Mouse (Mus musculus): ENCODE results near the gene Mettl26.

Mettl26 gene

DNA sequence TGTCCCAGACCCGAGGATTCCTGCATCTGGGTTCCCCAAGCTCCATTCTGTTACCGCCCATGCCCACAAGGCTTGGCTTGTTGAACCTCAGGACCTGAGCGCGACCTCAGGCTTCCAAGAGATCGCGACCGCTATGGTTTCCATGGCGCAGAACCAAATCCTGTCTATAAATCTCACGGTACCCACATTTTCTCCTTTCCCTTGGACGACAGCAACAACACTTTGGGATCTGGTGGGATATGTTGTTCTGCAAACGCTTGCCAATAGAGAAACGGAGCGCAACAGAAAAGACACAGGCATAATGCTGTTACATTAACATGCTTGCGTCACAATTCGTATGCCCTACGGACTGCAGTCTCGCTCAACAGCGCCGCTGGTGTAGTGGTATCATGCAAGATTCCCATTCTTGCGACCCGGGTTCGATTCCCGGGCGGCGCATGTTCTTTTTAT is at the start of gene Mettl26:
Gene Mettl26, plus strand, starts transcription at position 354 of the 450 bp plus-strand sequence.
- in situ Hi-C loops (cut with MseI, MboI), result no loop called here

DNA sequence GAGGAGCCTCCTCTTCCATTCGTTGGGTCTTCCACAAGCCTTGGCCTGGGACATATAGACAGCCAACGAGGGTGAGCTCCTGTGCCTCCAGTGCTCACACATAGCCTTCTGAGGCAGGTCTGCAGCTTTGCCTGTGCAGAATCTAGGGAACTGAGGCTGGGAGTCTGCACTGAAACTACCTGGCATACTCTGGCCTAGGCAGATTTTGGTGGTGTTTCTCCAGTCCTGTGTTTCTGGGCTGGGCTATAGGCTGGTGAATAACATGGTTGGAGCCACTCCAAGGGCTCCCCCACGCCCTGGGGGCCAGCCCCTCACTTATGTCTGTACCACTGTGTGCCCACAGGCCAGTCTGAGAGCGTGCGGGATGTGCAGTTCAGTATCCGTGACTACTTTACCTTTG is 49.6 kb upstream of the Mettl26 start:
- in situ Hi-C loops (cut with MseI, MboI), result no loop called here

DNA sequence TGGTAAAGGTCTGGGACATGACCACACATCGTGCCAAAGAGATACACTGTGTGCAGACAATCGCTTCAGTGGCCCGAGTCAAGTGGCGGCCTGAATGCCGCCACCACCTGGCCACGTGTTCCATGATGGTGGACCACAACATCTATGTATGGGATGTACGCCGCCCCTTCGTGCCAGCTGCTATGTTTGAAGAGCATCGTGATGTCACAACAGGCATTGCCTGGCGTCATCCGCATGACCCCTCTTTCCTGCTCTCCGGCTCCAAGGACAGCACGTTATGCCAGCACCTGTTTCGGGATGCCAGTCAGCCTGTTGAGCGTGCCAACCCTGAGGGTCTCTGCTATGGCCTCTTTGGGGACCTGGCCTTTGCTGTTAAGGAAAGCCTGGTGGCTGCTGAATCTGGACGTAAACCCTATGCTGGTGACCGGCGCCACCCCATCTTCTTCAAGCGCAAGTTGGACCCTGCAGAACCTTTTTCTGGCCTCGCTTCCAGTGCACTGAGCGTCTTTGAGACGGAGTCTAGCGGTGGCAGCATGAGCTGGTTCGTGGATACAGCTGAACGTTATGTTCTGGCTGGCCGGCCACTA is 48.8 kb upstream of the Mettl26 start:
- in situ Hi-C loops (cut with MseI, MboI), result no loop called here

DNA sequence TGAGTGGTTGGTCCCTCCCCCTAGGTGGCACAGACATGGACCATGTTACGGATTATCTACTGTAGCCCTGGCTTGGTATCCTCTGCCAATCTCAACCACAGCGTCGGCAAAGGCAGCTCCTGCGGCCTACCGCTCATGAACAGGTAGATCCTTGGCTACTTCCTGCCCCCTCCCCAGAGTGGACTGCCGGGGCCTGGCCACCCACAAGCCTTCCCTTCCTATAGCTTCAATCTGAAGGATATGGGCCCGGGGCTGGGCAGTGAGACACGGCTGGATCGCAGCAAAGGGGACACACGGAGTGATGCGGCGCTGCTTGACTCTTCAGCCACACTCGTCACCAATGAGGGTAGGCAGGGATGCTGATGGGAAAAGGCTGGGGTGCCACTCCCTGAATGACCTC is 47.9 kb upstream of the Mettl26 start:
- in situ Hi-C loops (cut with MseI, MboI), result no loop called here

DNA sequence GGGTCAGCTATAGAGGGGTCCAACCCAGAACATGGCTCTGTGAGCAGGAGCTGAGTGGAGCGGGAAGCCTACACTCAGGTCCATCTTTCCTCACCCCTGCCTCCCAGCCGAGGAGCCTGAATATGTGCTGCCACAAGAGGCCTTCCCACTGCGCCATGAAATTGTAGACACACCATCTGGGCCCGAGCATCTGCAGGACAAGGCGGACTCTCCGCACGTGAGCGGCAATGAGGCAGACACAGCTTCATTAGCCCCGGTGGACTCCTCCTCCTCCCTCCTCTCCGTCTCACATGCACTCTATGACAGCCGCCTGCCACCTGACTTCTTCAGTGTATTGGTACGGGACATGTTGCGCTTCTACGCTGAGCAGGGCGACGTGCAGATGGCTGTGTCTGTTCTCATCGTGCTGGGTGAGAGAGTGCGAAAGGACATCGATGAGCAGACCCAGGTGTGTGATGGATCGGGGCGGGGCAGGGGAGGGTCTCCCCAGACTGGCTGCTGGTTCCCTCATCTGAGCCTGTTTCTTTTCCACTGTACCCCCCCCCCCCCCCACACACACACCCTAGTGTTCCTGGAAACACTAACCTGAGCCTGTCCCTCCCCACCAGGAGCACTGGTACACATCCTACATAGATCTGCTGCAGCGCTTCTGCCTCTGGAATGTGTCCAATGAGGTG is 47.2 kb upstream of the Mettl26 start:
- in situ Hi-C loops (cut with MseI, MboI), result no loop called here

DNA sequence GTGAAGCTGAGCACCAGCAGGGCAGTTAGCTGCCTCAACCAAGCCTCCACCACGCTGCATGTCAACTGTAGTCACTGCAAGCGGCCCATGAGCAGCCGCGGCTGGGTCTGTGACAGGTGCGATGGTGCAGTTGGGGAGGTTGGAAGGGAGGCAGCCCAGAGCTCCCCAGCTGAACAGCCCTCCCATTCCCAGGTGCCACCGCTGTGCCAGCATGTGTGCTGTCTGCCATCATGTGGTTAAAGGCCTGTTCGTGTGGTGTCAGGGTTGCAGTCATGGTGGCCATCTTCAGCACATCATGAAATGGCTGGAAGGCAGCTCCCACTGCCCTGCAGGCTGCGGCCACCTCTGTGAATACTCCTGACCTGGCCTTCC is 46.7 kb upstream of the Mettl26 start:
- in situ Hi-C loops (cut with MseI, MboI), result no loop called here

DNA sequence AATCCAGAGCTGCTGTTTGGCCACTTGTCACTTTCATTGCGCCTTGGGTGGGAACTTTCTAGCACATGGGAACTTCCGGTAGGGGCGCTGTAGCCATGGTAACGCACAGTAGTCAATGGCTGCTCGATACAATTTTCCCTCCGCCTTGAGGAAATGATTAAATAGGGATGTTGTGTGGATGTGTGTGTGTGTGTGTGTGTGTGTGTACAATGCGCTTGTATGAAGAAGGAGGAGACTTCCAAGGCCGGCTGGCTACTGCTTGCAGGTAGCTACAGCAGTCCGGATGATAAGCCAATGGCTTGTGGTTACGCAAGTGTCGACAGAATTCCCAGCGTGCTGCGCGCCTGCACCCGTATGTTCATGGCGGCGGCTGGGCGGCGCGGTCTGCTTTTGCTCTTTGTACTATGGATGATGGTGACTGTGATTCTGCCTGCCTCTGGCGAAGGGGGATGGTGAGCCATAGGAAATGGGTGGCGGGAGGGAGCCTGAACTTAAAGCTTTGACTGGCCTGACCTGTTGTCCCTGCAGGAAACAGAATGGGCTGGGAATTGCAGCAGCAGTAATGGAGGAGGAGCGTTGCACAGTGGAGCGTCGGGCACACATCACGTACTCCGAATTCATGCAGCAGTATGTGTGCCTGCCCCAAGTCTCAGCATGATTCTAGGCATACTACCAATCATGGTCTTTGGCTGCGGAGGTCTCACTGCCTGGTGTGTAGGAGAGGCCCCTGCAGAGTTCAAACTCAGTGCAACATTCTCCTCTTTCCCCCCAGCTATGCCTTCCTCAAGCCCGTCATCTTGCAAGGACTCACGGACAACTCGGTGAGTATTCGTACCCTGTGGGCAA is 45.9 kb upstream of the Mettl26 start, which contains the start of gene Jmjd8:
Gene Jmjd8, plus strand, starts transcription at position 156 of the 846 bp plus-strand sequence.
- in situ Hi-C loops (cut with MseI, MboI), result no loop called here

DNA sequence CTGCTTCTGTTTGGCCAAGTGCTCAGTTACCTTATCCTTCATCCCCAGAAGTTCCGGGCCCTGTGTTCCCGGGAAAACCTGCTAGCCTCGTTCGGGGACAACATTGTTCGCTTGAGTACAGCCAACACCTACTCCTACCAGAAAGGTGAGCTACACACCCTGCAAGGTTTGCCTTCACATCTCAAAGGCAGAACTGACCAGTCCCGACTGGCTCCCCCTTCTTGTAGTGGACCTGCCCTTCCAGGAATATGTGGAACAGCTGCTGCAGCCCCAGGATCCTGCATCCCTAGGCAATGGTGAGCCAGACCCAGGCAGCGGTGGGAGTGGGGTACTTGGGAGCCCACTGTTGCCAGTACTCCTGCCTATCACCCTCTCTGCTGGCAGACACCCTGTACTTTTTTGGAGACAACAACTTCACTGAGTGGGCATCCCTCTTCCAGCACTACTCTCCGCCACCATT is 45.3 kb upstream of the Mettl26 start:
- in situ Hi-C loops (cut with MseI, MboI), result no loop called here

DNA sequence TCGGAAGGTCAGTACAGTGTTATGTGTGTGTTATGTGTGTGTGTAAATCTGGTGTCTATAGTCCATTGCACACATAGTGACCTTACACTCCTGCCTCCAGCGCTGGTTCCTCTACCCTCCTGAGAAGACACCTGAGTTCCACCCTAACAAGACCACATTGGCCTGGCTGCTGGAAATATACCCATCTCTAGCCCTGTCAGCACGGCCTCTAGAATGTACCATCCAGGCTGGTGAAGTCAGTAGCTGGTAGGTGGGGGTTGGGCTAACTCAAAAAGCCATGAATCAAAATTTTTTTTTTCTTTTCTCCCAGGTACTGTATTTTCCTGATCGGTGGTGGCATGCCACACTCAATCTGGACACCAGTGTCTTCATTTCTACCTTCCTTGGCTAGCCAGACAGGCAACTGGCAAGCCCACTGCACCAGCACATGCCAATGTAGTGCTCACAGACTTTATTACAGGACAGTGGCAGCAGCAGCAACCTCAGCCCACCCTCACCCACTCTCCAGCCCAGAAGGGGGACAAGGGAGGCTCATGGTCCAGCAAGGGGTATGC is 44.6 kb upstream of the Mettl26 start:
- in situ Hi-C loops (cut with MseI, MboI), result no loop called here

DNA sequence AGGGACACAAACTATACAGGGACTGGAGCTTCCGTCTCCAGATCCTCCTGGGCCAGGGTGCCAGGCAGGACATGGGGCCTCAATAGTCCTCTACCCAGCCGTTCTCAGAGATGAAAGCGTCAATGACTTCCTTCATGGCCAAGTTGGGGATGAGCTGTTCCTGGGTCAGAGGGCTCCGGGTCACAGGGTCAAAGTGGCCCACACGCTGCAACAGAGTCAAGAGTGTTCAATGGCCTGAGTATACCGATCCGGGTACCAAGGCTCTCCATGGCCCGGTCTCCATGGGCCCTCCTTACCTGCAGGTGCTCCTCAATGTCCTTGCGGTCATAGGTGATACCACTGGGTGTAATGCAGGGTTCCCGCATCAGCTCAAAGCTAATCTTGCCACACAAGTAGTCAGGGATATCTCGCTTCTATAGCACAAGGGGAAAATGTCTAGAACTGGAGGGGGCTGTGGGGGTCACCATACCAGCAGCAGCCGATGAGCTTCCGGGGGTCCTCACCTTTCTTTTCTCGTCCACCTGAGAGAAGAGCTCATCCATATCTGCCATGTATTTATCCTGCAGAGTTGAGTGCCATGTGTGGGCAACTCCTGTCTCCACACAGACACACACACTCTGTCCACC is 44.0 kb upstream of the Mettl26 start:
- in situ Hi-C loops (cut with MseI, MboI), result no loop called here

DNA sequence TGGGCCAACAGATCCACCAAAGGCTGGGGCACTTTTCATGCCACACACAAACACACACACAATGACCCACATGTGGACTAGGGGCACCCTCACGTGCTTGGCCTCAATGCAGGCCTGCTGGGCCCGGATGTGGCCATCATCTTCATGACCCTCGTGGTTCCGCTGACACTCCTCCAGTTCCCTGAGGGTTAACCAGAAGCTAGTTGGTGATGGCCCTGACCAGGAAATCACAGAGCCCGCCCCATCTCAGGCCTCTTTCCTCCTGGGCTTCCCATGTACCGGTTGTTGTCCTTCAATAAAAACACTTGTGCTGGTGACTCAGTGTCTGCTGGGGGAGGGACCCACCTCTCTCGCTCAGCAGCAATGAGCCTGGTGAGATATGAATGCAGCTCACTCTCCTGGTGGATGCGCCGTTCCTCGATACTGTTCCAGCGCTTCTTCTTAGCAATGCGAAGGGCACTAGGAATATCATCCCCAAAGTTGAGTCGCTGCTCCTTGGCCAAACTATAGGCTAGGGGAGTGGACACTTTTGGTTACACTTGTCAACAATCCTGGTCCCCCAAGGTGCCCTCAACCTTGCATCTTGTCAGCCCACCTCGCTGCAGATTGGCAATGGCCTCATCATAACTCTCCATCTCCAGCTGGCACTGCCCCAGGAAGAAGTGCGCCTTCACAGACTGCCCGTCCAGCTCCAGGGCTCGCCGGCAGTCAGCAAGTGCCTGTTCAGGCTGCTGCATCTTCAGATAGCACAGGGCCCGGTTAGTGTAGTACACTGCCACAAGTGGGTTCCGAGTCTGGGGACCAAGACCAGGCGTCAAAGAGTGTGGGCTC is 43.2 kb upstream of the Mettl26 start:
- in situ Hi-C loops (cut with MseI, MboI), result no loop called here

DNA sequence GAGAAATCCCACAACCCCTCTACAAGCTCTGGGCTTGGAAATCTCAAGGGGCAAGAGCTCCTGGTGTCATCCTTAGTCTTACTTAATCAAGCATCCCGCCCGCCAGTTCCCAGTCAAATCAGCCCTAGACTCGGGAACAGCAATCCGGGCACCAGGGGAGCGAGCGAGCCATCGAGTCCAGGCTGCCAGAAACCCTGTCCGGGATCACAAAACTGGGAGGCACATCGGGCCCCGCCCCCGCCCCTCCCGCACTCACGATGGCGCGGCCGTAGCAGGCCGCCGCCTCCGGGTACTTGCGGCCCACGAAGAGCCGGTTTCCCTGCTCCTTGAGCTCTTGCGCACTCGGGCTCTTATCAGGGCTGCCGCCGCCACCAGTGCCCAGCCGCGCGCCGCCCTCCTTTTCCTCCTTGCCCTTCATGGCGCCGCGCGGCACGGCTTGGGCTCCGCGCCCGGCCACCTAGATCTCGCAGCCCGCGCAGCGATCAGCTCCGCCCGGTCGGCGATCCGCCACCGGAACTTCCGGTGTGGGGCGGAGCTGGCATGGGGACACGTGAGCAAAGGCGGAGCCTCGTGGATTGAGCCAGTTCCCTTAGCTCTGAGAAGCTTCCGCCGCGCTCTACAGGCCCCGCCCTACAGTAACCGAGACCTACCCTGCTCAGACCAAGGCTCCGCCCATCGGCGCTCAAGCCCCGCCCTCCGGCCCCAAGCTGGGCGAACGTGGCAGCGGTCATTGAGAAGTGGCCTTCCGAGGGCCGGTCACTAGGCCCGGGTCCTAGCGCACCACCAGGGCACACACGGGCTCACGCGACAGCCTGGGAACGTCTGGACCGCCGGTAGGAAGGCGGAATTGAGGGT is 42.2 kb upstream of the Mettl26 start:
- in situ Hi-C loops (cut with MseI, MboI), result no loop called here

DNA sequence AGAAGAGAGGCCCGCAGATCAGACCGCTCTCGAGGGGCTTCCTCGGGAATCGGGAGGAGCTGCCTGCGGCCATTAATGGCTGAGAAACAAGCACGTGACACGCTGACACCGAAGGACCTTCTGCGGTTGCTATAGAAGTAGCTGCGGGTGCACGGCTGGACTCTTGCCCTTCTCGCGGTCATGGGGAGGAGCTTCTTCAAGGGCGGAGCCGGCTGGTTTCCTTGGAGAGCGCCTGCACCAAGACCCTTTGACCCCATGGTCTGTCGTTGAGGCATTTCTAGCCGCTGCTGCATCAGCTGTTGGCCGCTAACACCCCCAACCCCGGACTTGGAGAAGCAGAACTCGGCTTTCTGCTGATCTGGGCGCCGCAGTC is 41.6 kb upstream of the Mettl26 start, which contains the start of gene Stub1:
Gene Stub1, minus strand, starts transcription at position 114 of the 373 bp plus-strand sequence.
- in situ Hi-C loops (cut with MseI, MboI), result no loop called here

DNA sequence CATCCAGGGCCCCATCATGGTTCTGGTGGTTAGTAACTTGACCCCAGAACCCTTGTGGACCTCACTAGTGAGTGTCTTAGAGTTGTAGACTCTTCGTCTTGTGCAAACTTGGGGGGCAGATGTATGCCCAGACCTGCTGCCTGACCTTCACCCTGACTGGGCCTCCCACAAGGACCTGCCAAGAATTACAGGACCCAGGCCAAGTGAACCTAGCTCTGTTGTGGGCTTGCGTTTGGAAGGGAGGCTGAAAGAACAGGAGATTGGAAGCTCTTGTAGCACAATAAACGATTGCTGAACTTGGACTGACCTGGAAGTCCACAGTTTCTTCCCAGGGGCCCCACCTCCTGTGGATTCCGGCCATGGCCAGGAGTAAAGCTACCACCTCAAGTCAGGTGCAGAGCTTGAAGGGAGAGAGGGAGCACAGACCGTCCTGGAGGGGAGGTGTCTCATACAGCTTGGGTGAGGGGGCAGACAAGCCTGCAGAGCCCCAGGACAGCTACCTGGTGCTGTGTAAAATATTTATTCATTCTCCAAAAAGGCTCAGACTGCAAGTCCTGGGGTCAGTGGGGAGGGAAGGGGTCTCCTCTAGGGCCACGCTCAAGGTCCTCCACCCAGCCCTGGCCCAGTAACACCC is 40.8 kb upstream of the Mettl26 start:
- in situ Hi-C loops (cut with MseI, MboI), result no loop called here

DNA sequence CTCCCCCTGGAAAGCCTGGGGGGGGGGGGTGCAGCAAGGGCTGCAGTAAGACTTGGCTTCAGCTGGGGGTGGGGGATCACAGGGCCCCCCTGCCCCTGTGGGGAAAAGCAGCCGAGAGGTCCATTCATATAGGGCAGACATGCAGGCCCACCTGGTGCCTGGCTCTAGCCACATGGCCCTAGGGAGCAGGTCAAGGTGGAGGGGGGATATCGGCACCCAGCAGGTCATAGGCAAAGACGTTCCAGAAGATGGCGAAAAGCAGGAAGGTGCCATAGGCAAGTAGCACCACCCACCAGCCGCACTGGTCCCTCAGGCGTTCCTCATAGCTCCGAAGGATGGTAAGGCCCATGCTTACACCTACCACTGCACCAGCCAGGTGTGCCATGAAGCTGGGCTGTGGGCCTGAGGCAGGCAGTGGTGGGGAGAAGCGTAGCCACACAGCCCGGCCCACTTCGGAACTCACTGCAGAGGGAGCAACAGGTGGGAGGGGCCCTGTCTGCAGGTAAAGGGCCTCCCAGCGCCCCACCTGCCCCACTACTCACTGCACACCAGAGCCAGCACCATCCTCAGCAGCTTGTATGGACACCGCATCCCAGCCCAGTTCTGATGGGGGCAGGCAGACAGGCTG is 40.2 kb upstream of the Mettl26 start:
- in situ Hi-C loops (cut with MseI, MboI), result no loop called here

DNA sequence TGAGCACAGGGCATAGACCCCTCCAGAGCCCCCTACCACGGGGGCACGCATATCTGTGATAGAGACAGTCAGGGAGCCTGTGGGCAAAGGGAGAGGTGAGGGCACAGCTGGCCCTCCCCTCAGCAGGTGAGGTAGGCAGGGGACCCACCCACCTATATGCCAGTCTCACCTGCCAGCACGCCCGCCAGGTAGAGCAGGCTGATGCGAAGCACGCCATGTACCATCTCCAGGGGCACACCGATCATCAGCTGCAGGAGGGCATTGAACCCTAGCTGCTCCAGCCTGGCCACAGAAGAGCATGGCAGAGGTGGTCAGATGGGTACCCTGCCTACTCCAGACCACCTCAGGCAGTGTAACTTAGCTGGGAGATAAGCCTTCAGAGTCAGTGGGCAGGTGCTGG is 39.6 kb upstream of the Mettl26 start:
- in situ Hi-C loops (cut with MseI, MboI), result no loop called here

DNA sequence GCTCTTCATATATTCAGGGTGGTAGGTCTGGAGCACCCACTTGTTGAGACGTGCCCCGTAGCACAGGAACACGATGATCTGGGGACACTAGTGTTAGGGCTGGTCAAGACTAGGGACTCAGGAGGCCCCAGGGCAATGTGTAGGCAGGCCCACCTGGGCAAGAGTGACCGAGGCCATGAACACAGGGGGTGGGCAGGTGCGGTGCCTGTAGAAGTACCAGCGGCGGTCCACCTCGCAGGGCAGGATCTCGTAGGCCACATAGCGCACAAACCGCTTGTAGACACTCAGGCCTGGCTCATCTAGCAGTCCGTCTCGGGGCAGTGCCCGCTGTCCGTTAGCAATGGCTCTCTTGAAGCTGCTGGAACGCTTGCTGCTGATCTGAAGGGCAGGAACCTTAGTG is 39.1 kb upstream of the Mettl26 start:
- in situ Hi-C loops (cut with MseI, MboI), result no loop called here

DNA sequence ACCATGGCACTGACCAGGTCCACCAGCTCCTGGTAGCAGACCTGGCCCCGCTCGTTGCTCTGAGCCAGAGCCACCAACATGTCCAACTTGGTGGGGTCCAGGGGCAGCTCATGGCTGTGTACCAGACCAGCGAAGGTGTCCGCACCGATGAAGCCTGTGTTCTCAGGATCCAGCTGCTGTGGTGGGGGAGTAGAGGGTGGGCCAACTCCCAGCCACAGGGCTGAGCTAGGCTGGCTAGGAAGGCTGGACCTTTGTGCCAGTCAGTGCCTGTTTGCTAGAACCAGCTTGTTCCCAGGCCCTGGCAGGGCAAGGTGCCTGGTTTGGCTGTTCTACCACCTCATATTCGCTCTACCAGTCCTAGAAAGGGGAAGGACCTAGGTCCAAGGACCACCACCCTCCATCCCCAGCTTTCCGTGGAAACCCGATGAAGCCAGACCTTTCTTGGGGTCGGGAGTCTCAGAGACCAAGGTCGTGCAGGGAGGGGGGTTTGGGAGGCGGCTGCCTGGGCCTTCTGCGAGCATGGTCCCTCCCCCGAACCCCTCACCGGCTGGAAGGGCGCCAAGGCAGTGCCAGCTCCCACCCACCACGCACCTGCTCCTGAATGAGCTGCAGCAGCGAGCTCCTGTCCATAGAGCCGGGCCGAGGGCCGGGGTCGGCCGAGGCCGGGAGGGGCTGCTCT is 38.3 kb upstream of the Mettl26 start:
- in situ Hi-C loops (cut with MseI, MboI), result no loop called here

DNA sequence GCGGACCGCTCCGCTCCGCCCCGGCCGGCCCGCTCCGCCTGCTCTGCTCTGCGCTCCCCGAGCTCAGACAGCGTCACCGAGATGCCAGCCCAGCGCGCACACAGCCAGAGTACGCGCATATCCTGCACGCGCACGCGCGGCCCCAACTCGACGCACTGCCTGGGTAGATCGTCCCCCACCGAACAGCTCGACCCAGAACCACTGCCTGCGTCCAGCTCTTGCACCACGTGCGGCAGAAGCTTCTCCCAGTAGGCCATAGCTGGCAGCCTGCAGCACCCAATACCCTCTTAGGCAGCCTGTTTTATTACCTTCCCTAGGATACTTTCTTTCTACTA is 37.8 kb upstream of the Mettl26 start, which contains the start of gene Rhbdl1:
Gene Rhbdl1, minus strand, starts transcription at position 220 of the 335 bp plus-strand sequence.
- in situ Hi-C loops (cut with MseI, MboI), result no loop called here
